Mouse (Mus musculus): ENCODE results near the gene G430095P16Rik. TPM values are rescaled to one million over a fixed set of nuclear protein-coding genes. Genes with fewer than 3 reads are reported as not detected.

Gene G430095P16Rik
- total RNA-seq, 2 experiments from 2014 or later = 0.54 to 0.67 TPM

- no peak for DNase-seq
Observed at GRCm38 (mm10) chr8:84702963-84703465, 19.8 kb upstream of the G430095P16Rik start.

DNA sequence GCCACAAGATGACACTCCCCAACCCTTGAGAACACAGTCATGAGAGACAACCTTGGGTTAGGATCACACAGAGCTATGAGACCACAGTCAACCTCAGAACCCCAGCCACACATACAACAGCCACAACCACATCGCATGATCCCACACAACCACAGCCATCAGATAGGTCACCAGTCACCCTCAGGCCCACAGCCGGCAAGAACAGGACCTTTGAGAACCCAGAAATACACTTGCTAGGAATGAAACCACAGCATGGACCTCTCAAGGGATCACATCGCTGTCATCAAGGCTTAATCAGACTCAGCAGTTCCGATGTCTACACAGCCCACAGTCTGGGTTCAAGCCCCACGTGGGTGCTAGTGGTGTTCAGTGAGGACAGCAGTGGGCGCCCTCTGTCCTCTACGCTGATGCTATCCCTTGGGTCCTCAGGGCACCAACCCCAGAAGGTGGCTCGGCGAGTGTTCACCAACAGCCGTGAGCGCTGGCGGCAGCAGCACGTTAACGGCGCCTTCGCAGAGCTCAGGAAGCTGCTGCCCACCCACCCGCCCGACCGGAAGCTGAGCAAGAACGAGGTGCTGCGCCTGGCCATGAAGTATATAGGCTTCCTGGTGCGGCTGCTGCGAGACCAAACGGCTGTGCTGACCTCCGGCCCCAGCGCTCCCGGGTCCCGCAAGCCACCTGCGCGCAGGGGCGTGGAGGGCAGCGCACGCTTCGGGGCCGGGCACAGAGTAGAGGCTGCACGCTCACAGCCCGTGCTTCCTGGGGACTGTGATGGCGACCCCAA is 19.1 kb upstream of the G430095P16Rik start:
- peak; percentile 14 for DNase-seq

DNA sequence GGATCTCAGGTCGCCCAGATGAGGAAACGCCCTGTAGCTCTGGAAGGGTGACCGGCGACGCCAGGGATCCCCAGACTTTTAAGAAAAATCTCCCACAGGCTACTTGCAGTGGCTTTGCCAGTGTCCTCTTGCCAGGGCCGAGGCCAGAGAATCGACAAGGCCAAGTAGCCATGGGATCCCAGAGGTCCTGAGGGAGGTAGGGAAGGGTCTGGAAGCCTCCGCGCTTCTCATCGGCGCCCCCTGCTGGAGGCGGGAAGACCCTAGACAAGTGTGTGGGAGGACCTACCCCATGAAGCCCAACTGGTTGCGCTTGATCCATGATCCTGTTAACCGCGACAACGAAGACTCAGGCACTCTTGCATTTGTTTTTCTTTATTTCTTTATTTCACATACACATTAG is 18.5 kb upstream of the G430095P16Rik start:
- peak; percentile 74 for DNase-seq

DNA sequence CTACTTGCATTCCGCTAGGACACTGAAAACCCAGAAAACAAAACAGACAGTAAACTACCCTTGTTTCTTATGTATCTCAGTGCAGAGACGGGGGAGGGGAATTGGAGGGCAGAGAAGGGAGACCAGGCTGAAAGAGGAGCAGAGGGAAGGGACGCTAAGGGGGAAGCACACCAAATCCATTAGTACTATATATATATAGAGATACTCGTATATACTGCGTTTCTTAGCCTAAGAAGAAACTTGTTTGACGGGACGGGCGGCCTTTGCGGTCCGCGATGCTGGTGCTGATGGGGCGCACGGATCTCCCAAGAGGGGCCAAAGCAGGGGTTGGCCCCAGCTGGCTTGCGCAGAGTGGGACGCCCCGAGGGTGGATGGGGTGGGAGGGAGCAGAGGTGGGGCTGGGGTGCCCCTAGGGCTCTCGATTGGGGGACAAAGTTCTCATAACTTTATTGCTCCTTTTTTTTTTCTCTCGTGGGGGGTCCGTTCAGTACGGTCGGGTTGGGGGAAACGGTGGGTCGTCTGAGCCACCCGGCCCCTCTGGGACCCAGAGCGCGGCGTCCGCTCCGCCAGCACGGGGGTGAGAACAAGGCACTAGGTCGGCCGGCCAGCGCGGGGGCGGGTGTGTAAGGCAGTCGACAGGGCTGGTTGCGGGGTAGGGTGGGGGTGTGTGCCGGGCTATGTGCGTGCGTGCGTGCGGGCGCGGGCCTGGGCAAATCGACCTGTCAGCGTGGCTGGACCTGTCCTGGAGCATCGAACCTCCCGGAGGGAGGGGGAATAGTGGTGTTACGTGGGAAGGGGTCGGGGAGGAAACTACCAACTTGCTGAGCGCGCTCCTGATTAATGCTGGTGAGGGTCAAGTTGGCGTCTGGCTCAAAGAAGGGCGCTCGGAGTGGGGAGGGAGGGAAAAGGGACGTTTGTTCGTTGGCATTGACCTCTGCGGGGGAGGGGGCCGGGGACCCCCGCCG is 17.7 kb upstream of the G430095P16Rik start:
- DNase-seq = peak; percentile 52

GRCm38 (mm10) chr8:84705960-84706359 is 16.8 kb upstream of the G430095P16Rik start:
- no peak for DNase-seq

GRCm38 (mm10) chr8:84706610-84707266 is 16.1 kb upstream of the G430095P16Rik start:
- peak; percentile 70 for DNase-seq

DNA sequence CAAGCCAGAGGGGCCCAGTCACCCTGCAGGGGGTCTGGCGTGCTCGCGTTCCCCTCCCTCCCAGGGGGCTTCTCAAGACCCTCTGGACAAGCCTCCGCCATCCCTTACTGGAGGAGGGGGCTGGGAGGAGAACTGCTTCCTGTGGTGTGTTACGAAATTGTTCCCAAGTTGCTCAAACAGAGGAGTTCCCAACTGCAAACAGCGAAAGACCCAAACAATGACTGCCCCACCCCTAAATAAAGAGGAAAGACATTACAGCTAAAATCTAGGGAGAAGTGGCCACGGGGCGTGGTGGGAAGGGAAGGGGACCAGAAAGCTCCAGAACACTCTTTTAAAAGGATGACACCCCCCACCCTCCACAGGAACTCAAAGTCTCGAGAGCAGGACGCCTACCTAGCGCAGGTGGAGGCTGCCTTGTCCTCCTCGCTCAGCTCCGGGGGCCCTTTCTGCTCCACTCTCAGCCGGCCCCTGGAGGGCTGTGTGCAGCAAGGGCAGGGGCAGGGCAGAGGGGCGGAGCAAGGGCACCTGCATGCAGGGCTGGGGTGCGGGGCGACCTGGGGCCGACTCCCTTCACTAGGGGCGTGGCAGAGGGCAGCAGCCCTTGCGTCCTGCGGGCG is 15.4 kb upstream of the G430095P16Rik start:
- peak; percentile 61 for DNase-seq

GRCm38 (mm10) chr8:84708071-84708541 is 14.7 kb upstream of the G430095P16Rik start:
- no peak for DNase-seq

GRCm38 (mm10) chr8:84708774-84709475 is 13.9 kb upstream of the G430095P16Rik start:
- DNase-seq = peak; percentile 81

DNA sequence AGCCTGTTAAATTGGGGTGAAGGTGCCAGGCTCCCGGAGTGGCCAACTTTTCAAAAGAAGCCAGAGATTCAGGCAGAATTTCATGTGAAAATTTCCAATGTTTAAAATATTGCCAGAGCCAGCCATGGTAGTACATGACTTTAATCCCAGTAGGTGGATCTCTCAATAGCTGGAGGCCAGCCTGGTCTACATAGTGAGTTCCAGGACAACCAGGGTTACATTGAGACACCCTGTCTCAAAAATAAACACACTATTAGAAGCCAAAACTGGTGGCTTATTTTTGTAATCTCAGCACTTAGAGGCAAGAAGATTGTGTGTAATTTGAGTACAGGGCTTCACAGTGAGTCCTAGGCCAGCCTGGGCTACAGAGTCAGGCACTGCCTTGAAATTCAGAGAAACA is 12.9 kb upstream of the G430095P16Rik start:
- DNase-seq = no peak

DNA sequence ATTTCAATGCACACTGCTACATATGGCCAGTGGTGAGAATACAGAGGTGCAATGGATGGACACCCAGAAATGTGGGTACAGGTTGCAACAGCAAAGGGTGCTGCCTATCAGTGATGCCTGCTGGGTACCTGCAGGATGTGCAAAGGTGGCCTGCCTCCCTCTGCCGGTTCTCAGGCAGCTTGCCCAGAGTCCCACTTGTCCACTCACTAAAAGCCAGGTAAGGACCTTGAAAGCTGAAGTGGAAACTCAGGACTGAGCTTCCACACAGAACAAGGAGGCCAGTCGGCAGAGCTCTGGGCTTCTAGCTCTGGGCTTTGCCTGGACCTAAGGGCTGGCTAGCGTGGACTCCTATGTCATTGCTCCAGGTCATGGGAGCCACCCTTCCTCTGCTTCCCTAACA is 11.5 kb upstream of the G430095P16Rik start:
- DNase-seq = no peak

- DNase-seq = peak; percentile 72
Observed at GRCm38 (mm10) chr8:84711933-84712758, 10.7 kb upstream of the G430095P16Rik start.

GRCm38 (mm10) chr8:84712759-84713120 is 10.1 kb upstream of the G430095P16Rik start:
- DNase-seq = peak; percentile 67

GRCm38 (mm10) chr8:84713381-84713780 is 9.4 kb upstream of the G430095P16Rik start:
- DNase-seq = no peak

- DNase-seq = no peak
Observed at GRCm38 (mm10) chr8:84714161-84714560, 8.6 kb upstream of the G430095P16Rik start.

DNA sequence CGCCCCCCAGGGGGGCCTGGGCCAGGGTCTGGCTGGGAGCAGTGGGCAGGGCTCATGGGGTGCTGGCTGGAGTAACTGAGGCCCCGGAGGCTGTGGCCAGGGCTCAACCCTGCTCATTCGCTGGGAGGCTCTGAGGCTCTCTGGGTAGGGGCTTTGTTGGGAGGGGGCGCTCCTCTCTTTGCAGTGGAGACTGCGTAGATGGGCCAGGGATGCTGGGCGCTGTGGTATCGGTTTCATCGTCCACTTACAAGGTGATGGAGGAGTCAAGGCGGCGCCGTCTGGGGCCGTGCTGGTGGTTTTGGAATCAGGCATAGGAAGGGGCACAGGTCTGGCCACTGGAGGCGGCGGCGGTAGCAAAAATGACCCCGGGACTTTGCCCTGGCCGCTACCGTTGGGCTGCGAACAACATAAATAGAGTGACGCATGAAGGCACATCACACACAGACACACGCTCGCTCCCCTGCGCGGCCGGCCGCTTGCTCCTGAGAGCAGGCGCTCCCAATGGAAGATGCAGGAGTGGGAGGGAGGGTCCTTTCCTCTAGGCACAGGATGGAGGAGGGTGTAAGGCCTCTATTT is 6.8 kb upstream of the G430095P16Rik start:
- DNase-seq = no peak

DNA sequence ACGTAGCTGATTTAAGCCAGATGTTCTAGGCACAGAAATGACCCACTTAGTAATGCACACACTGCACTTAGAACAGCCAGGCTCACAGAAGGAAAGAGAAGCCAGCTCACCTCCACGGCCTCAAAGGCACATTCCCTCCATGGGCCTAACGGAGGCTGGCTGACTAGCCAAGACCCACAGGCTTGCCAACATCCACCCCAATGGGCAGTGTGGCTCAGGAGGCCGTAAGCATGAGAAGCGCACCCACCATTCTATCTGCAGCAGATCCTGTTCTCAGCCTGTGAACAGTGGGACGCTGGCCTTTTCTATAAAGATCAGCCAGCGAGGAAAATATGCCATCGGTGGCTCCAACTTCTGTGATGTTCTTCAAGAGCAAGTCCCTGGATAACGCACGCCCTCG is 6.0 kb upstream of the G430095P16Rik start:
- DNase-seq = no peak

- peak; percentile 77 for DNase-seq
Observed at GRCm38 (mm10) chr8:84718476-84718875, 4.3 kb upstream of the G430095P16Rik start.

- no peak for DNase-seq
Observed at GRCm38 (mm10) chr8:84718959-84719690, 3.7 kb upstream of the G430095P16Rik start.

Measured in gastrocnemius, postnatal 25 days (tissue).